Mouse (Mus musculus): ENCODE data around the gene Chpf2.

- no peak for TF ChIP-seq CTCF (IDR thresholded peaks at IDR 0.05; ENCODE audit: borderline replicate concordance, insufficient read depth, low read depth, low read length)
- TF ChIP-seq POLR2A (IDR thresholded peaks at IDR 0.05; ENCODE audit: borderline replicate concordance, insufficient read depth, low read length): no peak
Observed at GRCm38 (mm10) chr5:24541144-24541569, 45.4 kb upstream of the Chpf2 start.

All from cerebellum, adult 2 months (tissue).